Mouse (Mus musculus): ENCODE results near the gene Mknk1.

GRCm38 (mm10) chr4:115828572-115828902 is 10.5 kb upstream of the Mknk1 start:
- TF ChIP-seq CTCF (IDR thresholded peaks at IDR 0.05; ENCODE audit: borderline replicate concordance, insufficient read depth, low read length) (no peak), POLR2A (IDR thresholded peaks at IDR 0.05; ENCODE audit: low read depth, low read length) (no peak)
